Mouse (Mus musculus) cerebellum, adult 2 months (tissue): ENCODE measurements at regions not wholly inside any gene's neighbourhood (a gene's known extent, or its start where the extent isn't known, plus 50 kb on each side); places are given as distances from the start of the nearest gene placed in this dataset.

ENCODE experiments used
- CTCF ChIP-seq: fragments of 200-500 bp; IDR thresholded peaks from 2 replicates; pipeline ENCODE4 v1.5.1; 2011; ENCODE audit warnings: low read depth, mild to moderate bottlenecking, control low read depth, low read length, moderate library complexity, borderline replicate concordance; ENCODE audit not compliant: insufficient read depth
- POLR2A ChIP-seq: fragments of 200-500 bp; IDR thresholded peaks from 2 replicates; pipeline ENCODE4 v1.6.1; 2011; ENCODE audit warnings: low read length, control low read depth, borderline replicate concordance; ENCODE audit not compliant: insufficient read depth

GRCm38 (mm10) chr2:18524387-18524786 lies 131.8 kb upstream of the Dnajc1 start:
- TF ChIP-seq CTCF (no peak), POLR2A (no peak)
